Mouse (Mus musculus) liver, embryonic 14.5 days (tissue): ENCODE data around the gene Clic4. TPM values are rescaled to one million over a fixed set of nuclear protein-coding genes. Genes with fewer than 3 reads are reported as not detected.

Experiments used
- ATAC-seq: fragments of 200-750 bp; cut with Nextera tagmentation; 2 replicates; pipeline ENCODE4 v1.8.0; 2017; ENCODE audit warnings: moderate number of reproducible peaks, mild to moderate bottlenecking, moderate library complexity; ENCODE audit not compliant: insufficient read depth
- DNase-seq, 3 experiments: peaks; one replicate each; pipeline ENCODE4 v3.0.0-alpha.2; 2012 to 2013; ENCODE audit warnings: low read depth in 3 of 3, low spot score in 3 of 3
- H3K27ac ChIP-seq: fragments of 300-500 bp; sonication (generic); 2 replicates; pipeline ENCODE4 v1.5.1; 2014; ENCODE audit warnings: moderate library complexity, mild to moderate bottlenecking, control low read depth, inconsistent platforms
- H3K27me3 ChIP-seq: fragments of 300-500 bp; sonication (generic); 2 replicates; pipeline ENCODE4 v1.6.1; 2014; ENCODE audit warnings: mild to moderate bottlenecking, low read length, moderate library complexity; ENCODE audit not compliant: control insufficient read depth, insufficient read depth
- H3K36me3 ChIP-seq: fragments of 300-500 bp; sonication (generic); replicated peaks from 2 replicates; pipeline ENCODE4 v1.6.1; 2014; ENCODE audit warnings: low read depth; ENCODE audit not compliant: control insufficient read depth, insufficient read depth
- H3K4me1 ChIP-seq, 2 experiments: fragments of 200-500 bp in 1 of 2; fragments of 300-500 bp in 1 of 2; sonication (generic) in 1 of 2; replicated peaks; 2 replicates each; pipeline ENCODE4 v1.6.1; 2012 to 2014; ENCODE audit warnings: antibody characterized with exemption in 1 of 2, inconsistent platforms in 1 of 2, low read length in 1 of 2; ENCODE audit not compliant: control insufficient read depth in 2 of 2, insufficient read depth in 2 of 2
- H3K4me2 ChIP-seq: fragments of 300-500 bp; sonication (generic); 2 replicates; pipeline ENCODE4 v1.6.1; 2014; ENCODE audit warnings: low read depth, mild to moderate bottlenecking, control low read depth, moderate library complexity
- H3K4me3 ChIP-seq, 2 experiments: fragments of 200-500 bp in 1 of 2; fragments of 300-500 bp in 1 of 2; sonication (generic) in 1 of 2; 2 replicates each; pipeline ENCODE4 v1.5.1; 2012 to 2014; ENCODE audit warnings: low read depth in 2 of 2, low read length in 2 of 2, mild to moderate bottlenecking in 2 of 2, control low read depth in 1 of 2, inconsistent platforms in 1 of 2, moderate library complexity in 1 of 2; ENCODE audit not compliant: insufficient read depth in 1 of 2
- H3K9ac ChIP-seq: fragments of 300-500 bp; sonication (generic); replicated peaks from 2 replicates; pipeline ENCODE4 v1.6.1; 2014; ENCODE audit warnings: mild to moderate bottlenecking, control low read depth, moderate library complexity
- H3K9me3 ChIP-seq: fragments of 300-500 bp; sonication (generic); 2 replicates; pipeline ENCODE4 v1.6.1; 2016; ENCODE audit warnings: low read length, mixed read lengths; ENCODE audit not compliant: control insufficient read depth
- CTCF ChIP-seq: IDR thresholded peaks from 2 replicates; pipeline ENCODE4 v1.5.1; 2016; ENCODE audit warnings: antibody characterized with exemption, low read depth, control low read depth
- EP300 ChIP-seq: IDR thresholded peaks from 2 replicates; pipeline ENCODE4 v1.6.1; 2016; ENCODE audit warnings: antibody characterized with exemption, low read depth
- WGBS: fragments of 180-500 bp; shearing (Covaris S2); extraction: QIAGEN DNeasy Blood & Tissue Kit; methylation state at CpG from one replicate; pipeline ENCODE4 v1.1.7; 2014; ENCODE audit not compliant: insufficient replicate concordance; 5-methylcytosine and 5-hydroxymethylcytosine counted together
- polyA plus RNA-seq, 2 experiments: library from polyadenylated mRNA; depleted of rRNA in 1 of 2; stranded (reverse) in 1 of 2; unstranded in 1 of 2; fragments of >200 nt; fragmentation: Nextera tagmentation in 1 of 2; extraction: Ambion mirVana in 1 of 2; gene quantifications; 2 replicates each; pipeline versions ENCODE4 v1.2.1 to v1.2.3; 2012 to 2014

Clic4 gene
- polyA plus RNA-seq, 2 experiments = 40.8 to 65.8 TPM

- peaks cover 21% of the 10 kb centered on the region for H3K36me3 ChIP-seq
- DNase-seq = no peak
- 64% methylated on average over 9 of the region's 9 CpGs for WGBS
These were observed 5.6 kb downstream of the Clic4 start for GRCm38 (mm10) chr4:135266987-135267386.

DNA sequence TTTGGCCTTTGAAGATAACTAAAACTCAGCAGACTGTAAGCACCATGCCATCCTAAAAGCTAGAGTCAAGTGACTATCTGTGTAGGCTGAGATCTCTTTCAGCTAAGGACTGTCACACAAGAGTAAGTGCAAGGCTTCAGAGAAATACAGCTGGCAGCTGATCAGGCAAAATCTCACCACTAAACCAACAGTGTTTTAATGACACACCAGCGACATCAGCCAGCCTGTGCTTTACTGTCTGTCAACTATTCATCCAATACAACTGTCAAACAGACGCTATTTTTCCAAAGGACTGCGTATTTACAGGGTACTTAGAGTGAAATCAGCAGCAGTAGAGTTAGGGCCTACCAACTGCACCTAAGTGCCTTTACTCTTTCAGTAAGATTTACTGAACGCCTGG is 12.2 kb downstream of the Clic4 start:
- Histone ChIP-seq H3K9ac (no peak overlapping the region), H3K9me3 (no peaks in the 10 kb centered on the region), H3K36me3 (peaks cover 20% of the 10 kb centered on the region), H3K4me3 (no peak overlapping the region), H3K4me2 (no peak overlapping the region), H3K4me1 (peaks cover 12 to 29% of the 10 kb centered on the region in 2 experiments), H3K27ac (no peak overlapping the region), H3K27me3 (no peaks in the 10 kb centered on the region)
- 78% methylated on average over 4 of the region's 4 CpGs for WGBS
- no peak for DNase-seq
- TF ChIP-seq EP300 = no peak
- TF ChIP-seq CTCF = no peak
- no peak for ATAC-seq

More at GRCm38 (mm10) chr4:135266987-135267386, 5.6 kb downstream of the Clic4 start:
- TF ChIP-seq EP300 = no peak
- TF ChIP-seq CTCF = no peak
- Histone ChIP-seq H3K9ac (no peak overlapping the region), H3K4me2 (peak overlapping the region; percentile 31; the same call in 1 of the 2 replicates), H3K27ac (no peak overlapping the region), H3K9me3 (no peaks in the 10 kb centered on the region), H3K27me3 (no peaks in the 10 kb centered on the region), H3K4me1 (peaks cover 36 to 49% of the 10 kb centered on the region in 2 experiments), H3K4me3 (no peak overlapping the region)
- ATAC-seq = no peak

- ATAC-seq = no peak
- Histone ChIP-seq H3K27ac (no peak overlapping the region), H3K36me3 (peaks cover 14% of the 10 kb centered on the region)
These were observed 14.1 kb downstream of the Clic4 start for GRCm38 (mm10) chr4:135258521-135258920.

GRCm38 (mm10) chr4:135257881-135258476 is 14.6 kb downstream of the Clic4 start:
- ATAC-seq = no peak
- 82% methylated on average over 9 of the region's 9 CpGs for WGBS
- H3K36me3 ChIP-seq = peaks cover 14% of the 10 kb centered on the region
- H3K27me3 ChIP-seq = no peaks in the 10 kb centered on the region
- no peak for DNase-seq
- H3K9me3 ChIP-seq = no peaks in the 10 kb centered on the region
- H3K9ac ChIP-seq = no peak overlapping the region
- H3K4me1 ChIP-seq = peaks cover 20 to 43% of the 10 kb centered on the region in 2 experiments
- no peak for TF ChIP-seq EP300
- no peak for TF ChIP-seq CTCF
- no peak overlapping the region for H3K27ac ChIP-seq
- no peak overlapping the region for H3K4me2 ChIP-seq
- no peak overlapping the region for H3K4me3 ChIP-seq

More at GRCm38 (mm10) chr4:135258521-135258920, 14.1 kb downstream of the Clic4 start:
- Histone ChIP-seq H3K27me3 (no peaks in the 10 kb centered on the region), H3K9me3 (no peaks in the 10 kb centered on the region), H3K4me2 (no peak overlapping the region), H3K4me1 (peaks cover 17 to 43% of the 10 kb centered on the region in 2 experiments), H3K4me3 (no peak overlapping the region), H3K9ac (no peak overlapping the region)
- DNase-seq = no peak
- 76% methylated on average over 7 of the region's 7 CpGs for WGBS
- TF ChIP-seq EP300 (no peak), CTCF (no peak)

GRCm38 (mm10) chr4:135256536-135257450 is 15.8 kb downstream of the Clic4 start:
- no peak overlapping the region for H3K9ac ChIP-seq
- WGBS = 57% methylated on average over 11 of the region's 11 CpGs

More at GRCm38 (mm10) chr4:135256536-135257450, 15.8 kb downstream of the Clic4 start:
- no peaks in the 10 kb centered on the region for H3K9me3 ChIP-seq
- H3K36me3 ChIP-seq = peaks cover 14% of the 10 kb centered on the region
- TF ChIP-seq EP300 (no peak), CTCF (no peak)
- no peaks in the 10 kb centered on the region for H3K27me3 ChIP-seq
- H3K4me1 ChIP-seq = peaks cover 15 to 40% of the 10 kb centered on the region in 2 experiments
- DNase-seq = no peak
- H3K4me3 ChIP-seq = no peak overlapping the region
- no peak overlapping the region; the same call in 1 of the 2 replicates for H3K27ac ChIP-seq
- no peak overlapping the region for H3K4me2 ChIP-seq
- no peak for ATAC-seq
